8 mouse cellular contexts compared by ENCODE assay signal in the genomic region with DNA sequence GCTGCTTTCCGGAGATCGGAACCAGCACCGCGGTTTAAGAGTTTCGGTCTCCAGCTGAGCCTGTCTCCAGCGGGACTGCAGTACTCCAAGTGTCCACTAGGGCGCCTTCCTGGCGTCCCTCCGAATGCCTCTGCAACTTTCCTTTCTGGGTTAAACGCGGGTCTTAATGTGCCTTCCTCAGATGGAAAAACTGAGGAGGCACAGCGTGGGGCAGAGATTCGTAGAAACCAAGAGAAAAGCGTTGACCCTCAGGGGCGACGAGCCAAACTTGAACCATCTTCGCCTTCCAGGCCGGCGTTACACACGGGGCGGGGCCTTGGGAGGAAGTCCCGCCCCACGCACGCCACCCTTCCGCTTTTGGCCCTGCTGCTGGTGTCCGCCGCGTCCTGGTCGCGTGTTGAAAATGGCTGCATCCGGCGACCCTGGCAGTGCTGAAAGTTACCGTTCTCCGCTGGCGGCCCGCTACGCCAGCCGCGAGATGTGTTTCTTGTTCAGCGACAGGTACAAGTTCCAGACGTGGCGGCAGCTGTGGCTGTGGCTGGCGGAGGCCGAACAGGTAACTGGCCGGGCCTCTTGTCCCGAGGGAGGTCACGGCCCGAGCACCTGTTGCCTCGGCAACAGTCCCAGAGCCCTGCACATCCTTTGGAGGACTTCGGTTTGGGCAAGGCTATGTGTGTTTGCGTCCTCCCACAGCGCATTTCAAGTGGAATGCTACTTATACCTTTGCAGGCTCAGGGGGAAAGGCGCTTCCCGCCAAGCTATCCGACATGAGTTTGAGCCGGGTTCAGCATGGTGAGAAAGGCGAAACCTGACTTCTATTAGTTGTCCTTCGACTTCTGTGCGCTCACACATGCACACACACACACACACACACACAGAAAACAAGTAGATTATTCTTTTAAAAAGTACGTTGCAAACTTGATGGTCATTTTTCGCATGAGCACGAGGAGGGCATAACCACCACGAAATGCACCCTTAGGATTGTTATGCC. TPM values are rescaled to one million over a fixed set of nuclear protein-coding genes. Genes with fewer than 3 reads are reported as not detected.
A peak's percentile ranks its signal among the peaks of the same experiment; 100 is the strongest.
DNase-seq lines count a peak whose midpoint lies in the region; ATAC-seq and TF ChIP-seq lines count a peak whose summit lies in the region.

Gene Adsl (plus strand): TSS at position 346 of the 991 bp plus-strand sequence.

- H3K27ac ChIP-seq in forebrain, embryonic 15.5 days (replicated peaks): peak within 1 kb of the TSS; percentile 81

- under 1% methylated on average over 63 of the region's 63 CpGs for WGBS in forebrain, embryonic 15.5 days
- under 1% methylated on average over 63 of the region's 63 CpGs for WGBS in lung, adult 2 months

- no peaks in the 10 kb centered on the region for H3K9me3 ChIP-seq in forebrain, embryonic 15.5 days

- peak; percentile 96 for ATAC-seq in forebrain, embryonic 15.5 days (replicated peaks)
- peak; percentile 92 for ATAC-seq in neutrophil, adult 5-6 weeks (ENCODE audit: extremely low read depth, insufficient number of reproducible peaks, low FRiP score, poor library complexity, severe bottlenecking)

- H3K27me3 ChIP-seq in forebrain, embryonic 15.5 days: no peaks in the 10 kb centered on the region

- peak; percentile 96 for TF ChIP-seq CTCF in lung, adult 2 months (IDR thresholded peaks at IDR 0.05; ENCODE audit: insufficient read depth, low read length)

- H3K4me1 ChIP-seq in forebrain, embryonic 15.5 days: peaks cover 18% of the 10 kb centered on the region
- H3K4me1 ChIP-seq in lung, adult 2 months (ENCODE audit: control insufficient read depth, insufficient read depth, low read length): peaks cover 7% of the 10 kb centered on the region

- H3K4me3 ChIP-seq in forebrain, embryonic 15.5 days: peak within 1 kb of the TSS; percentile 71
- peak within 1 kb of the TSS; percentile 77 for H3K4me3 ChIP-seq in lung, adult 2 months (replicated peaks; ENCODE audit: extremely low read depth, low read depth, low read length)

- TF ChIP-seq POLR2A in lung, adult 2 months (IDR thresholded peaks at IDR 0.05; ENCODE audit: borderline replicate concordance, extremely low read depth, low read depth, low read length): peak; percentile 70; the same call in 1 of the 2 replicates

- peak within 1 kb of the TSS; percentile 67 for H3K9ac ChIP-seq in forebrain, embryonic 15.5 days (replicated peaks)

- intact Hi-C loops in heart, postnatal 25 days (cut with DNase I): loop anchor here (2.0 to 5.0 kb wide), 2 partner anchors 151 to 242 kb away; no protein-coding TSS in a partner anchor

- DNase-seq in ES-CJ7 (ENCODE audit: low read depth, low spot score): peak; percentile 92
- peak; percentile 84 for DNase-seq in cerebellum, adult 11 months
- DNase-seq in heart, postnatal 25 days (ENCODE audit: low spot score): peak; percentile 74
- peak; percentile 74 to 89 for DNase-seq in layer of hippocampus, adult 18-20 months (ENCODE audit: low spot score in 2 of 2)
- DNase-seq in lung, adult 2 months: peak; percentile 86
- peak; percentile 68 to 74 for DNase-seq in thymus, adult 18-20 months

- peaks cover 12% of the 10 kb centered on the region for H3K36me3 ChIP-seq in forebrain, embryonic 15.5 days

- peak within 1 kb of the TSS; percentile 64 for H3K4me2 ChIP-seq in forebrain, embryonic 15.5 days (replicated peaks)

RNA-seq across cellular contexts. Expression of gene Adsl, which starts in this region (rescaled TPM):
- polyA plus RNA-seq in forebrain, embryonic 15.5 days (2015; fragmentation: Nextera tagmentation; extraction: Ambion mirVana): 99.2 and 100 TPM in 2 replicates
- 10 to 100 TPM; 87.1 to 88.8 TPM for total RNA-seq in heart, postnatal 25 days (2021)
- total RNA-seq in layer of hippocampus, adult 18-20 months (2021): 10 to 100 TPM; 25.8 to 28.0 TPM
- 41.6 and 55.2 TPM in 2 replicates for polyA plus RNA-seq in lung, adult 2 months (2012; rRNA removed)
- 69.8 and 72.3 TPM in 2 replicates for total RNA-seq in neutrophil, adult 5-6 weeks (2017)

Comparison
In these comparisons a context has a peak if more than half of its experiments do, and no peak if none do; other contexts are left out.
1. Peak in every context shown above with its lines: DNase-seq, ATAC-seq, H3K4me3 ChIP-seq and H3K27ac ChIP-seq.